Mouse (Mus musculus) adipocyte (in vitro differentiated cells): ENCODE measurements around the gene Vwa7.

Experiments
- DNase-seq: peaks from one replicate; pipeline ENCODE4 v3.0.0-alpha.2; 2016; ENCODE audit warnings: low spot score

Gene Vwa7

GRCm38 (mm10) chr17:35046681-35047455 is 30.5 kb downstream of the Vwa7 start, which contains the start of gene Msh5:
Msh5 (minus strand) TSS chr17:35046745.
- peak; percentile 93 for DNase-seq

GRCm38 (mm10) chr17:35047688-35048087 is 31.3 kb downstream of the Vwa7 start:
- no peak for DNase-seq

DNA sequence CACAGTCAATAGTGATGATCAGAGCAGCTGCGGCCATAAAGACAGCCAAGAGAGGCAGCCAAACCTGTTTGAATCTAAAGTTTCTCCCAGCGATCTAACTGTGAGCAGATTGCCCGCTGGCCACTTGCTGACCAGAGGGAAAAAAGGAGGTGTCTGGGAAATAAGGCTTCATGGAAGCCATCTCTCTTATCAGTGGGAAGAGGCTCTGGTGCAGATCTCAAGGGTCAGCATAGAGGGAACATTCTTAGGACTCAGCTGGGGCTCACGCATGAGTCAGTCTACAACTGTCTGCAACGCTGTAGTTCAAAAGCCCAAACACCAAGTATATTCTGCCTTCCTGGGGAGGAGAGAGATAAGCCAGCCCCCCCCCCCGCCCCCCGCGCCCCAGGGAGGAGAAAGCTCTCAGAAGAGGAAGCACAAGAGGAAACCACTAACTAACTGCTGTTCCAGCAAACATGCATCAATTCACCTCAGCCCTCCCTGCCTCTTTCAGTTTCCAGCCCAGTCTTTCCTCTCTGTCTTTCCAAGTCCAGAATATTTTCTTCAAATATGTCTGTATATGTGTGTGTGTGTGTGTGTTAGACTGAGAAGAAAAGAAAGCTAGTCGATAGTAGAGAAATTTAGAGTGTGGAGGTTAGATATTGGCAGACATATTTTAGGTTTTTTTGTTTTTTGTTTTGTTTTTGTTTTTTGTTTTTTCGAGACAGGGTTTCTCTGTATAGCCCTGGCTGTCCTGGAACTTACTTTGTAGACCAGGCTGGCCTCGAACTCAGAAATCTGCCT is 32.0 kb downstream of the Vwa7 start:
- no peak for DNase-seq

- no peak for DNase-seq
These were observed 32.6 kb downstream of the Vwa7 start for GRCm38 (mm10) chr17:35048932-35049440.

- DNase-seq: peak; percentile 70
These were observed 33.2 kb downstream of the Vwa7 start, which contains the start of gene Clic1 for GRCm38 (mm10) chr17:35049561-35050016. Clic1 (plus strand) TSS chr17:35049966.

GRCm38 (mm10) chr17:35050126-35050750 is 33.9 kb downstream of the Vwa7 start:
- DNase-seq: peak; percentile 61

DNA sequence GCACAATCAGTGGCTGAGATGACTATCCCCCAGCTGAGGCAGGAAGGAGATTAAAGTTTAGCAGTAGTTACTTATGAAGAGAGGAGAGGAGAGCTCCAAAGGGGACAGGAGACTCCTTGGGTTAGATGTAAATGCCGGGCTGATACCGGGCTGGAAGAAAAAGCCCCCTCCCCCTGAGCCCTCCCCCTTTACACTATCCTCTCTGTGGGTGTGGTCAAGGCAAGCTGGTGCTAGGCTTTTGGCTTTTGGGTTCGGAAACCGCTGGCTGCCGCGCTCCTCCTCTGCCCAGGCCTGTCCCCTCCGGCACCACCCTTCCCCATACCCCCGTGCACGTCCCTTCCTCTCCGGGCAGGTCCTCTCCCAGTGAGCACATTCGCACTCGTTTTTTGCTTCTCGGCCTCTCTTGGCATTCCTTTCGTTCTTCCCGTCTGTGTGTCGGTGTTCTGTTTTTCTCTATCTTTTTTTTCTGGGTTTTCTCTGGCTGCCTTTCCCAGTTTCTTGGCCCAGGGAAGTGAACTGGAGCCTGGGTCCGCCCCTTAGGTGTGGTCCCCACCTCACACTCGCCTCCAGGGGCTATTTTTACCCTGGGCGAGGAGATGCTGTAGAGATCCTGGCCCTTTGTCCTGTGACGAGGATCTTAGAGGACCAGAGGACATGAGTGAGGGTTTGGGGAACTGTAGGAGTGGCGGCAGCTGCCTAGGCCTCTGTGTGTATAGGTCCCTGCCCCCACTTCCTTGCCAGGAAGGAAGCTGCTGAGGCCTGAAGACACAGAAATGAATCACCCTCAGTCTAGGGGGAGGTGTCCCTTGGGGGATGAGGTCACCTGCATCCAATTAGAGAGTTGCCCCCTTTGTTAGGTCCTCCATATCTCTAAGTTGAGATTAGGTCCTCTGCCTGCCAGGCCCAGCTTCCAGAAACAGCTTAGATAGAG is 35.0 kb downstream of the Vwa7 start:
- DNase-seq: peak; percentile 69

GRCm38 (mm10) chr17:35052271-35052798 is 36.0 kb downstream of the Vwa7 start:
- no peak for DNase-seq

- DNase-seq: no peak
These were observed 39.5 kb downstream of the Vwa7 start for GRCm38 (mm10) chr17:35055691-35056495.

DNA sequence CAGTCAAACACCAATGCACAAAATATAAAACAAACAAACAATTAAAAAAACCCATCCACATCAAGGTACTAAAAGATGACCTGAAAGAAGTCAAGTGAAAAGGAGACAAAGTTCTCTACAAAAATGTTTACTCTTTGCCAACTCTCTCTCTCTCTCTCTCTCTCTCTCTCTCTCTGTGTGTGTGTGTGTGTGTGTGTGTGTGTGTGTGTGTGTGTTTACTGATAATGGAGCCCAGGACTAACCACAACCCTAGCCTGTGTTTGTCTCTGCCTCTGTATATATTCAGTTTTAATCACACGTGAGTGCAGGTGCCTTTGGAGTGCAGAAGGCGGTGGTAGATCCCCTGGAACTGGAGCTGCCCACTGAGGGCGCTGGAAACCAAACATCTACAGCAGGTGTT is 40.7 kb downstream of the Vwa7 start:
- no peak for DNase-seq

DNA sequence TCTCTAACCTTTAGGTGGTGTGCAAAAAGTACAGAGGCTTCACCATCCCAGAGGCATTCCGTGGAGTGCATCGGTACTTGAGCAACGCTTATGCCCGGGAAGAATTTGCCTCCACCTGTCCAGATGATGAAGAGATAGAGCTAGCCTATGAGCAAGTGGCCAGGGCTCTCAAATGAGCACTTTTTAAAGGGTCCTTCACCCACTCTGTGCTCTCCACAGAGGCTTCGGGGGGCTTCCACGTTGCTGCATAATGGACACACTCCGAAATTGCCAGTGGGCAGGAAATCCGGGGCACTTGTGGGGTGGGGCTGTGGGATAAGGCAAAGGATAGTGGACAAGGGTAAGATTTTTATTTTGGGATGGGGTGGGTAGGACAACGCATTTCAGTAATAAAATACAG is 41.9 kb downstream of the Vwa7 start:
- DNase-seq: no peak

- DNase-seq: peak; percentile 81
These were observed 42.8 kb downstream of the Vwa7 start, which contains the start of gene Ddah2 for GRCm38 (mm10) chr17:35058911-35059892. Ddah2 (plus strand) TSS chr17:35059035.

DNA sequence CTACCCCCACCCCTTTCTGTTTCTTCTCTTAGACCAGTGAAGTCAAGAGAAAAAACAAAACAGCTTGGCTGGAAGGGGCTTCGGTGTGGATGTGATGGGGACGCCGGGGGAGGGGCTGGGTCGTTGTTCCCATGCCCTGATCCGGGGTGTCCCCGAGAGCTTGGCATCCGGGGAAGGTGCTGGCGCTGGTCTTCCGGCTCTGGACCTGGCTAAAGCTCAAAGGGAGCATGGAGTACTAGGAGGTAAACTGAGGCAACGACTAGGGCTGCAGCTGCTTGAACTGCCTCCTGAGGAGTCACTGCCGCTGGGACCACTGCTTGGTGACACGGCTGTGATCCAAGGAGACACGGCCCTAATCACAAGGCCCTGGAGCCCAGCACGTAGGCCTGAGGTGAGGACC is 43.7 kb downstream of the Vwa7 start:
- DNase-seq: no peak

DNA sequence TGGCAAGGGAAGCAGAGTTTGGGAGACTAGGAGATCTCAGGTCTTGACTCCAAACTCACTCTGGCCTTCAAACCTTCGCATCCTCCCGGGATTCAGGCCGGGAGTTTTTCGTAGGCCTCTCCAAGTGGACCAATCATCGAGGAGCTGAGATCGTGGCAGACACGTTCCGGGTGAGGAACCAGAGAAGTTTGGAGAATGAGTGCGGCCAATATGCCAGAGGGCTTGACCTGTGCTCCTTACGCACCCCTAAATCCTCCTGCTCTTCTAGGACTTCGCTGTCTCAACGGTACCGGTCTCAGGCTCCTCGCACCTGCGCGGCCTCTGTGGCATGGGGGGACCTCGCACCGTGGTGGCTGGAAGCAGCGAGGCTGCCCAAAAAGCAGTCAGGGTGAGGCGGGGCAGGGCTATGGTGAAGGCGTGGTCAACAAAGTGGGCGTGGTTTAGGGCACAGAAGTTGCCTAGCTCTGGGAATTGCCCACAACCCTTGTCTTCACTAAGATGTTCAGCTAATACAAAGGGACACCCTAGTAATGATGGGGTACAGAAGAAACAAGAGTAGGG is 44.4 kb downstream of the Vwa7 start:
- no peak for DNase-seq

GRCm38 (mm10) chr17:35061299-35061698 is 44.9 kb downstream of the Vwa7 start:
- DNase-seq: no peak

DNA sequence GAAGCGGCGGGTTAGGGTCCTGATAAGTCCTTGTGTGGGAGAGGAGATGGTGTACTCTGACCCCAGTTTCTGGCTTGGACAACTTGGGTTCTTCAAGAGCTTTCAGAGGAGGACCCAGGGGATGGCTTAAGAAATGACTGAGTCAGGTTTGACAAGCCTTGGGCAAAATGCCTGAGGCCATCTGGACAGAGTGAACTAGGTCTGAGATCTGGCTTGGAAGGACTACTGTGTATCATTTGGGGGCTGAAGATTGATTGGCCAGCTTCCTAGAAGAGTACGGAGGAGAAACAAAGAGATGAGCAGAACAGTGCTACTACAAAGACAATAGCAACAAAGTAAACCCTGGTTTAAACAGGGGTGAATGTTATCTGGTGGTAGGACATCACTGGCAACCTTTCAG is 47.1 kb downstream of the Vwa7 start:
- DNase-seq: peak; percentile 69

DNA sequence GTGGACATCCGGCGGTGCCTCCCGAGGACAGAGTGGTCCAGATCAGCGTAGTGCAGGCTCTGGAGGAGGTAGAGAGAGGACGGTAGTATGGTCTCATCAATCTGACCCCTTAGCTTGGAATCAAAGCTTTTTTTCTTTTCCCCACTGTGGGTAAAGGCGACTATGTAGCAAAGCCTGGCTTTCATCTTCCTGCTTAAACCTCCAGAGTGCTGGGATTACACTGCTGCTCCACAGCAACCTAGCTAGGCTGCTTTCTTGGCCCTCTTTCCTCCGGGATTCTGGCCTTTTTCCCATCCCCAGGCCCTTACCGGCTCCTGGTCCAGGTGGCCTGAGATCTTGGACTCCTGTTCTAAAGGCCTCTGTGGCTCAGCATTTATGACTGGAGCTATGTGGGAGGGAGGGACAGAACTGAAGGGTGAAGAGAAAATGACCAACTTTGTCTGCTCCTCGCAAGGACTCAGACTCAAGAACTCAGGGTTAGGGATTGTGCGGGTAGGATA is 48.0 kb downstream of the Vwa7 start:
- DNase-seq: no peak
